Mouse (Mus musculus) embryonic facial prominence, embryonic 10.5 days (tissue): Measurements from ENCODE around the gene Sumo1. TPM values are rescaled to one million over a fixed set of nuclear protein-coding genes. Genes with fewer than 3 reads are reported as not detected.

ENCODE experiments used
- DNase-seq: peaks from one replicate; pipeline ENCODE4 v3.0.0-alpha.2; 2017; ENCODE audit warnings: low spot score
- H3K27ac ChIP-seq: fragments of 300-500 bp; sonication (generic); replicated peaks from 2 replicates; pipeline ENCODE4 v1.5.1; 2016; ENCODE audit warnings: mild to moderate bottlenecking
- H3K27me3 ChIP-seq: fragments of 300-500 bp; sonication (generic); replicated peaks from 2 replicates; pipeline ENCODE4 v1.6.1; 2016; ENCODE audit warnings: low read depth, mild to moderate bottlenecking; ENCODE audit not compliant: poor library complexity, severe bottlenecking
- H3K36me3 ChIP-seq: fragments of 300-500 bp; sonication (generic); replicated peaks from 2 replicates; pipeline ENCODE4 v1.6.1; 2016; ENCODE audit warnings: mild to moderate bottlenecking, moderate library complexity
- H3K4me1 ChIP-seq: fragments of 300-500 bp; sonication (generic); 2 replicates; pipeline ENCODE4 v1.6.1; 2016
- H3K4me3 ChIP-seq: fragments of 300-500 bp; sonication (generic); 2 replicates; pipeline ENCODE4 v1.5.1; 2016; ENCODE audit warnings: mild to moderate bottlenecking, moderate library complexity
- H3K9me3 ChIP-seq: fragments of 300-500 bp; sonication (generic); 2 replicates; pipeline ENCODE4 v1.6.1; 2016; ENCODE audit warnings: mild to moderate bottlenecking
- whole genome bisulfite sequencing: fragments of 180-500 bp; shearing (Covaris S2); methylation state at CpG from one replicate; pipeline ENCODE4 v1.1.7; 2016; 5-methylcytosine and 5-hydroxymethylcytosine counted together
- polyA plus RNA-seq: library from polyadenylated mRNA; unstranded; fragments of >200 nt; fragmentation: Nextera tagmentation; extraction: Ambion mirVana; gene quantifications from 2 replicates; pipeline ENCODE4 v1.2.1, GENCODE M21; 2016

The Sumo1 gene
- polyA plus RNA-seq = 564 and 568 TPM in 2 replicates

DNA sequence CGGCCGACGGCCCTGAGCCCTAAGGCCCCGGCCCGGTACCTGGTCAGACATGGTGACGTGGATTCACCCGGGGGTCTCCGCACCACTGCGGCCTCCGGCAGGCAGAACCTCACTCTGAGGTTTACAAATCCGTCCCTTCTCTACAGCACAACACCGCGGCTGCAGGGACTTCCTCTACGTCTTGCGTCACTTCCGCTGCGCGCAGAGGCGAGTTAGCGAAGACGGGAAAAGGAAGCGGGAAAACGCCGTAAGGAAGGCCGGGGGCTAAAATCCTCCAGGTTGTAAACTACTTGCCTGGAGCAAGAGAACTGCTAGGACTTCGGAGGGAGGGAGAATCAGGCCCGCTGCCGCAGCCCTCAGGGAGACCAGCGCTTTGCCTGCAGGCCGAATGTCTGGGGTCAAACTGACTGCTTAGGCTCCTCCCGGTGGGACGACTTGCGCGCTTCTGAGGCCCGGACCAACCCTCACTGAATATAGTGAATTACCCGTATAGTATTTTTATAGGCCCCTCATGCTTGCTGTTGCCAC, at the start of gene Sumo1:
Gene Sumo1 (minus strand): TSS at position 194 of the 528 bp plus-strand sequence.
- under 1% methylated on average over 36 of the region's 36 CpGs for WGBS

DNA sequence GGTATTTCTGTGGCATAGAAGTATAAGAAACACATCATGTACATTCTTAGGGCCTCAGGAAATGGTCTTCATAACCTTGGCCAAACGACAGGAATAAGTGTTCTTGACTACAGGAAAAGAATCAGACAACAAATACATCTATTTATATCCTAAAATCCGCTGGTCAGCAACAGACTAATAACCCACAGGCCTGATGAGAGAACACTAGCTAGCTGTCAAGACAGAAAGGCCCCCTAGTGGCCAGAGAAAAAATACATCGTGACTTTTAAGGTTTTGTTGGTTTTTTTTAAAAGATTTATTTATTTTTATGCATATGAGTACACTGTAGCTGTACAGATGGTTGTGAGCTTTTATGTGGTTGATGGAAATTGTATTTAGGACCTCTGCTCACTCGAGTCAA, 49.3 kb upstream of the Sumo1 start:
- WGBS = 58% methylated on average over 4 of the region's 4 CpGs
- Histone ChIP-seq H3K4me1 (no peaks in the 10 kb centered on the region), H3K36me3 (peaks cover 65% of the 10 kb centered on the region), H3K9me3 (no peaks in the 10 kb centered on the region), H3K4me3 (no peak overlapping the region), H3K27me3 (no peaks in the 10 kb centered on the region), H3K27ac (no peak overlapping the region)
- DNase-seq = no peak

More for the DNA sequence above, at the start of gene Sumo1:
- no peaks in the 10 kb centered on the region for H3K27me3 ChIP-seq
- H3K36me3 ChIP-seq = peaks cover 21% of the 10 kb centered on the region
- DNase-seq = peak; percentile 93
- H3K9me3 ChIP-seq = no peaks in the 10 kb centered on the region
- peaks cover 19% of the 10 kb centered on the region for H3K4me1 ChIP-seq
- H3K27ac ChIP-seq = peak within 1 kb of the TSS; percentile 99
- peak within 1 kb of the TSS; percentile 95 for H3K4me3 ChIP-seq

- H3K27ac ChIP-seq = no peak overlapping the region
- H3K27me3 ChIP-seq = no peaks in the 10 kb centered on the region
- DNase-seq = no peak
- no peaks in the 10 kb centered on the region for H3K4me1 ChIP-seq
- 93% methylated on average over 1 of the region's 1 CpGs for WGBS
- peaks cover 100% of the 10 kb centered on the region for H3K36me3 ChIP-seq
- H3K9me3 ChIP-seq = no peaks in the 10 kb centered on the region
- no peak overlapping the region for H3K4me3 ChIP-seq
Observed at GRCm38 (mm10) chr1:59701766-59702165, 31.1 kb upstream of the Sumo1 start.

DNA sequence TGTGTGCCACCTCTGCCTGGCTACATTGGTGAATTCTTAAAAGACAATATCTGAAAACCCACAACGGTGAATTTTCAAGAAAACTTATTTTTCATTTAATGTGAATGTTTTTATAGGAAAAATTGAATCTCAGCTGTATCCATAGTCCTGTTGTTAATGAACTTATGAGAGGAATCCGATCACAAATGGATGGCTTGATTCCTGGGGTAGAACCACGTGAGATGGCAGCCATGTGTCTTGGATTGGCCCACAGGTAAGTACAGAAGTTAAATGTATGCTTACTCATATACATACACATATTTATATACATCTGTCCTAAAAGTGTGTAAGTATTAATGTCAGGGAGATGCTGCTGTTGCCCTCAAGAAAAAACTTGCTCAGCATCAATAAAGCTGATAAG, 27.6 kb upstream of the Sumo1 start:
- no peak overlapping the region for H3K27ac ChIP-seq
- 93% methylated on average over 3 of the region's 3 CpGs for WGBS
- H3K4me1 ChIP-seq = no peaks in the 10 kb centered on the region
- peaks cover 99% of the 10 kb centered on the region for H3K36me3 ChIP-seq
- H3K9me3 ChIP-seq = no peaks in the 10 kb centered on the region
- H3K27me3 ChIP-seq = no peaks in the 10 kb centered on the region
- no peak for DNase-seq
- no peak overlapping the region for H3K4me3 ChIP-seq

DNA sequence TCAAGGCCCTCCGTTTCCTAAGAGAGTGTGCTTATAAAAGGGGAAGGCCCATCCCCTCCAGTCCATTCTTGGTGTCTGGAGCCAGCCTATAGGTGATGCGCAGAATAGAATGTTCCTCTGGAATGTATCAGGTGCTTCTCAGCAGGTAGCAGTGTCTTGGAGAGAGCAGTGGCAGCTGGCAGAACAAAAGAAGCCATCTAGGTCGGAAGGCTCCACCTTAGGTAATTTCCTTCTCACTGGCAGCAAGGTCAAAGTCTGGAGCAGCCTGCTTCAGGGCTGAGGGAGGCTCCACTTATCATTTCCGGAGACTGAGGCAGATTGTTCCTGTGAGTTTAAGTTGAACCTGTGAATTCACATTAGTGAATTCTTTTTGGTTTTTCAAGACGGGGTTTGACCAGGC, 27.1 kb upstream of the Sumo1 start:
- no peak overlapping the region for H3K4me3 ChIP-seq
- H3K27ac ChIP-seq = no peak overlapping the region
- peaks cover 99% of the 10 kb centered on the region for H3K36me3 ChIP-seq
- 86% methylated on average over 5 of the region's 5 CpGs for WGBS
- H3K27me3 ChIP-seq = no peaks in the 10 kb centered on the region
- H3K4me1 ChIP-seq = no peaks in the 10 kb centered on the region
- DNase-seq = no peak
- no peaks in the 10 kb centered on the region for H3K9me3 ChIP-seq

DNA sequence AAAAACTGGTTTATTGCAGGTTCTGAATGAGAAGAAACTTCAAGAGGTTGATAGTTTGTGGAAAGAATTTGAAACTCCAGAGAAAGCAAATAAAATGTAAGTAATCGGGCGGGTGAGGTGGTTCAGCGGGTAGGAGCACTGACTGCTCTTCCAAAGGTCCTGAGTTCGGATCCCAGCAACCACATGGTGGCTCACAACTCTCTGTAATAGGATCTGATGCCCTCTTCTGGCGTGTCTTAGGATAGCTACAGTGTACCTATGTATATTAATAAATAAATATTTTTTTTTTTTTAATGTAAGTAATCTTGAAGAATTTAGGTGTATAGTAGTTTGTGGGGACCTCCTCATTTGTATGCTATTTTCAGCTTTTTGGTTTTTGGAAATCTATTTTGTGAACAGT, 19.8 kb upstream of the Sumo1 start:
- H3K4me1 ChIP-seq = peaks cover 23% of the 10 kb centered on the region
- no peak overlapping the region for H3K27ac ChIP-seq
- no peak overlapping the region for H3K4me3 ChIP-seq
- H3K9me3 ChIP-seq = no peaks in the 10 kb centered on the region
- H3K36me3 ChIP-seq = peaks cover 89% of the 10 kb centered on the region
- WGBS = 92% methylated on average over 5 of the region's 5 CpGs
- no peaks in the 10 kb centered on the region for H3K27me3 ChIP-seq
- DNase-seq = no peak

GRCm38 (mm10) chr1:59687493-59687892, 16.9 kb upstream of the Sumo1 start:
- Histone ChIP-seq H3K27me3 (no peaks in the 10 kb centered on the region), H3K27ac (no peak overlapping the region), H3K4me1 (peaks cover 25% of the 10 kb centered on the region), H3K36me3 (peaks cover 61% of the 10 kb centered on the region), H3K9me3 (no peaks in the 10 kb centered on the region), H3K4me3 (peak overlapping the region; percentile 91)
- no peak for DNase-seq
- WGBS = 63% methylated on average over 1 of the region's 1 CpGs

DNA sequence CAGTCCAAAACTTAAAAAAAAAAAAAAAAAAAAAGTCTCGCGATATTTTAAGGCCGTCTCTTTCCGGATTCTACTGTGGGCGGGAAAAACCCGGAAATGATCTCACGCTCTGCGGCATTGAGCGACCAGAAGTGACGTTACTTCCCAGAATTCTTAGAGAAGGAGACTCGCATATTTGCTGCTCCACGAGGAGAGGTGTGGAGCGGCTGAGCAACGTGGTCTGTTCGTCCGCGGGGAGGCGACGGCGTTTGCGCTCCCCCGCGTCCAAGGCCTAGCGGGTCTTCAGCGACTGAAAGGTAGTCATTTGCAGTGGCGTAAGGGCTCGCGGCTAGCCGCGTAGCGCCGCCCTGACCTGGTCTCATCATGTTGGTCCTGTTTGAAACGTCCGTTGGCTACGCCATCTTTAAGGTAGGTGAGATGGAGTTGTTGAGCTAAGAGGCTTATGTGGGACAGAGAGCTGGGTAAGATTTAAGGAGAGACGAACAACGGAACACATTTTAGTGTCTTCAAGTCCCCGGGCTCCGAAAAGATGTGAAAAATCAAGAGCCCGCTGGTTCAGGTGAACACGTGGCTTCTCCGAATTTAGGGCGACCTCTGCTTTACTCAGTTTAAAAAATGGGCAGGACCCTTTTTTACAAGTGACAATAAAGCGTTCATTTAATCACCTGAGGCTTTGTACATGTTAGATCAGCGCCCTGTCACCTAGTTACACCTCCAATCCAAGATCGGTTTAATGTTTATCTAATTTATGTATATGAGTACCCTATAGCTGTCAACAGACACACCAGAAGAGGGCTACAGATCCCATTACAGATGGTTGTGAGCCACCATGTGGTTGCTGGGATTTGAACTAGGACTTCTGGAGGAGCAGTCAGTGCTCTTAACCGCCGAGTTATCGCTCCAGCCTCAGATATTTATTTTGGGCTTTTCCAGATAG, 14.5 kb upstream of the Sumo1 start, which contains the start of gene Nop58:
Gene Nop58 (plus strand): TSS at position 153 of the 937 bp plus-strand sequence.
- H3K4me1 ChIP-seq = peaks cover 25% of the 10 kb centered on the region
- DNase-seq = peak; percentile 90
- H3K36me3 ChIP-seq = peaks cover 37% of the 10 kb centered on the region
- H3K27me3 ChIP-seq = no peaks in the 10 kb centered on the region
- under 1% methylated on average over 49 of the region's 49 CpGs for WGBS
- H3K4me3 ChIP-seq = peak within 1 kb of the TSS; percentile 91
- H3K9me3 ChIP-seq = no peaks in the 10 kb centered on the region
- H3K27ac ChIP-seq = peak within 1 kb of the TSS; percentile 97

- peak; percentile 38 for DNase-seq
- no peaks in the 10 kb centered on the region for H3K9me3 ChIP-seq
- WGBS = 10% methylated on average over 11 of the region's 11 CpGs
- peaks cover 28% of the 10 kb centered on the region for H3K36me3 ChIP-seq
- H3K27me3 ChIP-seq = no peaks in the 10 kb centered on the region
- H3K27ac ChIP-seq = peak overlapping the region; percentile 80
- peak overlapping the region; percentile 91 for H3K4me3 ChIP-seq
- peaks cover 25% of the 10 kb centered on the region for H3K4me1 ChIP-seq
Observed at GRCm38 (mm10) chr1:59683926-59684818, 13.5 kb upstream of the Sumo1 start.

GRCm38 (mm10) chr1:59673661-59674060, 3.0 kb upstream of the Sumo1 start:
- H3K27ac ChIP-seq = no peak overlapping the region
- 93% methylated on average over 2 of the region's 2 CpGs for WGBS
- DNase-seq = no peak

DNA sequence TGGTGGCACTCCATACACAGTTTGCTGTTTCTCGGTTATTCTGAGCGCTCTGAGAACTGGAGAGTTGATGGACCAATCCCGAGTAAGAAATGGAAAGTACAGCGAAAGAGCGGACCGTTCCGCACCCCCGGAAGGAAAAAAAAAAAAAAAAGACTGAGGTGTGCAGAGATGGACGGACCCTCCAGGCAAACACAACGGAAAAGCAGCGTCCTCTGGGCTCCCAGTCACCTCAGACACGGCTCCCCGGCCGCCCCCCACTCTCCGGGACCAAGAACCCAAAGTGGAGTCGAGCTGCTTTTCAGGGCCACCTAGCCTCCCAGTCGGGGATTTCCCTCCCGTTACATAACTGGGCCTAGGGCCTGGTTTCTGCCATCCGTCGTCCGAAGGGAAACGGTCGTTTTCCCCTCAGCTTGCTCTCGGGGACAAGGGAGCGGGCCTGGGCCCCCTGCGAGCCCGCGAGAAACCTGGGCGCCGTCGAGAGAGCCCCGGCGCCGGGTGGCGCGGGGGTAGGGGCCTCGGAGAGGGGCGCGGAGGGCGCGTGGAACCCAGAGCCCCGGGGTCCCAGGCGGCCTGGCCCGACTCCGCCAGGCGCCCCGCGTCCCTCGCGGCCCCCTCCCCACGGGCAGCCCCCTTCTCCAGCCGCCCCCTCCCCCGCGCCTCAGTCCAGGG, 538 bp downstream of the Sumo1 start:
- peaks cover 19% of the 10 kb centered on the region for H3K4me1 ChIP-seq
- no peaks in the 10 kb centered on the region for H3K9me3 ChIP-seq
- peak; percentile 68 for DNase-seq
- H3K4me3 ChIP-seq = peak overlapping the region; percentile 95
- peaks cover 21% of the 10 kb centered on the region for H3K36me3 ChIP-seq
- under 1% methylated on average over 54 of the region's 54 CpGs for WGBS
- H3K27ac ChIP-seq = peak overlapping the region; percentile 99
- no peaks in the 10 kb centered on the region for H3K27me3 ChIP-seq

More at GRCm38 (mm10) chr1:59673661-59674060, 3.0 kb upstream of the Sumo1 start:
- no peaks in the 10 kb centered on the region for H3K9me3 ChIP-seq
- peaks cover 12% of the 10 kb centered on the region for H3K36me3 ChIP-seq
- H3K4me1 ChIP-seq = peaks cover 14% of the 10 kb centered on the region
- no peaks in the 10 kb centered on the region; the same call in 1 of the 2 replicates for H3K27me3 ChIP-seq
- no peak overlapping the region for H3K4me3 ChIP-seq

- WGBS = 91% methylated on average over 2 of the region's 2 CpGs
- no peaks in the 10 kb centered on the region for H3K27me3 ChIP-seq
- peak overlapping the region; percentile 95 for H3K4me3 ChIP-seq
- H3K9me3 ChIP-seq = no peaks in the 10 kb centered on the region
- H3K27ac ChIP-seq = no peak overlapping the region
- H3K36me3 ChIP-seq = peaks cover 21% of the 10 kb centered on the region
- peaks cover 19% of the 10 kb centered on the region for H3K4me1 ChIP-seq
- no peak for DNase-seq
Observed at GRCm38 (mm10) chr1:59668871-59669270, 1.8 kb downstream of the Sumo1 start.
